Mouse (Mus musculus) thymus, postnatal 0 days (tissue): Measurements from ENCODE around the gene Prdm16. TPM values are rescaled to one million over a fixed set of nuclear protein-coding genes. Genes with fewer than 3 reads are reported as not detected.

Source experiments
- DNase-seq: peaks from one replicate; pipeline ENCODE4 v3.0.0-alpha.2; 2015; ENCODE audit warnings: low spot score
- polyA plus RNA-seq: library from polyadenylated mRNA; unstranded; fragments of >200 nt; fragmentation: Nextera tagmentation; extraction: Ambion mirVana; gene quantifications from 2 replicates; pipeline ENCODE4 v1.2.1, GENCODE M21; 2015

The Prdm16 gene
- polyA plus RNA-seq, 1 experiment from 2014 or later = 6.6 TPM

DNA sequence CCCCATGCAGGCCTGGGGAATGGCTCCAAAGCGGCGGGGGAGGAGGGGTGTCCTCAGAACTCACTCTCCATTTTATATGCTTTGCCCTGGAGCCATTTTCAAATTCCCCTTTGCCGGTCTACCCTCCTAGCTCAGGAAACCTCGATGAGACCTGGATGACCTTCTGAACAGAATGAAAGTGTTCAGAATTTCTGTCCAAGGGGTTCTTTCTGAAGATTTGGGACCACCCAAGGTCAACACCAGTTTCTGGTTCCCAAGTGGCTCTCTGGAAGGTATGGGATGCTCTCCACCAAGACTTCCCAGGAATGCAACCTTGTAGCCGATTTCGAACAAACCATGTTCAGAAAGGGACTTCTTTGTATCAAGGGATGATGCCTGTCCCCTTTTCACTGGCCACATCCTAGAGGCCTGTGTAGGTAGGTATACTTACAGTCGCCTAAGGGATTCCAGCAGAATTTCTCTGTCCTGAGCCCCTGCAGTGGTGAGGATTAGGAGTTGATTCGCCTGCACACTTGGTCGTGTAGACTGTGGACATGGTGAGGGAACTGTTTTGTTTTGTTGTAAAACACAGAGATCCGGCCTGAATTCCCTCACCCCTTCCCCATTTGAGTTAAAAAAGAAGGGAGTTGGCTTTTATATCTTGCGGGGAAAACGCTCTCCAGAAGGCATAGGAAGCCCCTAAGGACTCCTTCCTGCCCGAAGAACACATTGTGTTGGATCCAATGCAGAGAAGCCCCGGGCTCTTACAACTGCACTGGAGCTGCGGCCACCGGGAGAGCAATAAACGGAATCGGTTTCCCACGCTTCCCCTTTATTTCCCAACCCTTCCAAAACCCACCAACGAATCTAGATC lies 4.0 kb upstream of the Prdm16 start:
- no peak for DNase-seq

DNA sequence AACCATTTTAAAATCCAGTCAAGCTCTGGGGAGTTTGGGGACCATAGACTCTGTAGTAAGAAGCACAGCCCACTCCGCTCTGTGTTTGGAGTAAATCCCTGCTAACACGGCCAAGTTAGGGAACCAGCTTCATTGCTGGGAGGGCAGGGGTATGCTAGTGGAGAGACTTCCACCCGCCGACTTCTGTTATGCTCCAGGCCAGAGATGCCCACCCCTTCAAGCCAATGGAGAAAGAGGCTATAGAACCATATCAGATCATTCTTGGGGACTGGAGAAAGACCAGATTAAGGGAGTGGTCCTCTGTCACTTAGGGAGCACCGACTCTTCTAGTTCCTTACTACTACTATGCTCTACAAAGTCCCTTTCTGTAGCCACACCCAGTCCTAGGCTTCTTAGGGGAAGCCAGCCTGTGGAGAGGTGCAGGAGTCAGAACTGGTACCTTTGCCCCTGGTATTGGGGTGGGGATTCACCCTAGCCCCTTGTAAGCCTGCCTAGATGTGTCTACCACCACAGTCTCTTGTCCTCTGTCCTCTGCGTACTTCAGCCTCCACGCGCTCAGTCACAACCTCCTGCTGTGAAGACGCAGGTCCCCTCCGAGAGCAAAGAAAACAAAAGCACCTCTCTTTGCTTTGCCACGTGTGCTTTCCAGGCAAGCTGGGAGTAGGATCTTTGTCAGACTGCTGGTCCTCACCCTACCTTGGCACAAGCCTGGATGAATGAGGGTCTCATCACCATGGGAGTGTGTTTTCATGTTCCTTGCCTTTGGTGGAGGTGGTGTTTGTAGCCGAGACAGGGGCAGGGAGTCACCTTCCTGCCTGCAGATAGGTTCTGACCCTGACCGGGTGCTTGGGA lies 3.1 kb upstream of the Prdm16 start:
- DNase-seq = no peak

DNA sequence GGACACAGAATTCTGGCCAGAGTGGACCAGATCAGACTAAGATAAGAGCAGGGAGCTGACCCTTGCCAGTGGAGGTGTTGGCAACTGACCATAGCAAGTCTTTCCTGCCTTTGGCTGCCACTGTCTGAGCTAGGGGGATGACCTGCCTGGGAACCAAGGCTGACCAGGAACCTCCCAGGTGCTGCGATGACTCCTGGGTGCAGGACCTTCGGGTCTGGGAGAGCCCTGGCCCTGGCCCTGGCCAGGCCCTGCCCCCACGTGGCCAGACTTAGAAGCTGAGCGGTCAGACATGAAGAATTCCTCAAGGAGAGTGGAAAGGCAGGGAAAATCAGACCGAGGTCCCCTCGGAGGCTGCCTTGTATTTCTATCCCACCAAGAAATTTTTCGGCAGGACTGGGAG lies 2.5 kb upstream of the Prdm16 start:
- DNase-seq = no peak

DNA sequence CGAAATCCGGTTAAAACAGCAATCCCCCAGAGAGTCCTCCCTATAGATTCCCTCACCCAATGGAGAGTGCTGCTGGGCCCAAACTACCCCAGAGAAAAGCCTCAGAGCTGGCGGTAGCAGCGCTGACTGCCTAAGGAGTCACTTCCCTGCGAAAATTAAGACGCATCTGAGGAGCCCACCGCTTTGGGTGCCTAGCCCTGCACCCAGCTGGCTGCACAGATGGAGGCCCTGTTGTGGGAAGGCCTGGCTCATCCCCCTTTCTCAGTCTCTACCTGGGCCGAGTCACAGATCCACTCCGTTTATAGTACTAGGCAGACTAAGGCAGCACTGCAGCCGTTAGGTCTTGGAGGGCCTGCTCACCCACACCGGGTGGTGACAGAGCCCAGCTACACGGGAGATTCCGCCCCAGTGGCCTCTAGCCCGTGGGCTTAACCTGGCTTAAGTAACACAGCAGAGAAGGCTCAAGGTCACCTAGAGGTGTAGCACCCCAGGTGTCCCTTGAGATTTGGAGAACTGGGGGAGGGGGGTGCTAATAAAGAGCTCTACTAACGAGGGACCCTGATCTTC lies 1.7 kb upstream of the Prdm16 start:
- no peak for DNase-seq

DNA sequence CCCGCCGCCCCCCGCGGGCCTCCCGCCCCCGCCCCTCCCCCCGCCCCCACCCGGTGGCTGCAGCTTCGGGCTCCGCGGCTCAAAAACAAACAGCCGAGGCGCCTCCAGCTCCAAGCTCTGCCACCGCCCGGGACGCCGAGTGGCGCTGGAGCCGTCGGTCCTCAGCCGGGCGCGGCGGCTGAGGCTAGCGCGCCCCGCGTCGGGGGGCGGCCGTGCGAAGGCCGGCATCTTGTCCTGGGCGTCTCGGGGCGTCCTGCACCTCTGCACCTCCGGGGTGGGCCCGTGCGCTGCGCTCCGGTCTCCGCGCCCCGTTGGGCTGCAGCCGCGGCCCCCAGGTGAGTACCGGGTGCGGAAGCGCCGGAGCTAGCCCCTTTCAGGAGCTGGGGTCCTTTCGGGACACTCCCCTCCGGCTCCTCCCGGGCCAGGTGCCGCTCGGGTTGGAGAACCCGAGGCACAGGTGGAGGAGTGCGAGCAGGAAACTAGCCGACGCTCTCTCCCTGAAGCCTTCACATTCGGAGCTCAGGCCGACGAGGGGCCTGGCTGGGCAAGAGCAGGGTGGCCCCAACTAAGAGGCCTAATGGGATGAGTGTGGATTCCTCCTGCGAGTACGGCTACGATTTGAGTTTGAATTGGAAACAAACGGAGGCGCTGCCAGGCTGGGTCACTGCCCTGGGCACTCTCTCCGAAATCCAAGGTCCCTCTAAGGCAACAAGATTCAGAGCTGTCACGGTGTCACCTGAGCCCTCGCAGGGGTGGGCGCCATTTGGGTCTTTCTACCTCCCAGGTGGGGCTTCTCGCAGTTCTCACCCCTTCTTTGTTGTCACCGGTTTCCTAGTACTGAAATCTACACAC lies 1.0 kb upstream of the Prdm16 start:
- no peak for DNase-seq

DNA sequence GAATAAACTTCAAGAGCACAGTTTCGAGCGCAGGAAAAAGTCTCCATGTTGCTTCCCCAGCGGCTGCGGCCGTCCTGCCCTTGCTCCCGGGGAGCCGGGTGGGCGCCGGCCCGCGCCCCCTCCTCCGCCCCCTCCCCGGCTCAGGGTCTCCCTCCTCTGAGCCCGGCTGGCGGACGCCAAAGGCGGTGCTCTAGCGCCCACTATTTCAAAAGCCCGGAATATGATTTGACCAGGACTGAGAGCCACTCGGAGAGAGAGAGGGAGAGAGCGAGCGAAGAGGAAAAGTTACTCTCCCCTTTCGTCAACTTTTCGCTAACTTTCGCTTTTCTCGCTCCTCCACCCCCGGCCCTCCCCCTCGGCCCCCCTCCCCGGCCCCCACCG lies 630 bp downstream of the Prdm16 start:
- DNase-seq = no peak

DNA sequence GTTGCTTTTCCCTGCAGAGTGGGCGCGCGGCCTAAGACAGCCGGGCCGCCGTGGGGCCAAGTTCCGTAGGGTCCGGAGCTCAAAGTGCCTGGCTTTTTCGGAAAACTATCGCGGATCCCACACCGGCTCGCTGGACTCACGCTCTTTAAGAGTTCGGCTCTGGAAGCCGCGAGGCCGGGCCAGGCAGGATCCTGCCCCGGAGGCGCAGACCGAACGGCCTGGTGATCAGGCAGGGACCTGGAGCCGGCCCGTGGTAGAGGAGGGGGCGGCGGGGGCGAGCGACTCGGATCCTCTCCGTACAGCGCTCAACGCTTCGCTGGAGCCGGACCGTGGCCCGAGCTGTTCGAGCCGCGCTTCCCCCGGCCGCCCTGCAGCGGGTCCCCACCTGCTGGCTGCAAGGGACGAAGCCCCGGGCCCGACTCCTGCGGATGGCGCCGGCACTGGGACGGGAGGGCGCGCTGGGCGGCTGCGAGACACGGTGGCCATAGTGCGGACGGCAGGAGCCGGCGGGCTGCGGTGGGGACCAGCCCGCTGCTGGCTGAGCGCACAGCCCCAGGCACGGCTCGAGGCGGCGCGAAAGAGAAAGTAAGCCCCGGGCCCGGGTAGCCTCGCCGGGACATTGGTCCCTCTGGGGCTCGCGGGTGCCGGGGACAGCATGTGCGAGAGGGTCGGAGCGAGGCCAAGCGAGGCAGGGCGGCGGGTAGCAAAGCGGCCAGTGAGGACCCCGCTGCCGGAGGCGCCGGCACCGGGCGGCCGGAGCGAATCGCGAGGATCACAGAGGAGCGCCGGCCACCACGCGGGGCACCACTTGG lies 1.2 kb downstream of the Prdm16 start:
- DNase-seq = no peak

DNA sequence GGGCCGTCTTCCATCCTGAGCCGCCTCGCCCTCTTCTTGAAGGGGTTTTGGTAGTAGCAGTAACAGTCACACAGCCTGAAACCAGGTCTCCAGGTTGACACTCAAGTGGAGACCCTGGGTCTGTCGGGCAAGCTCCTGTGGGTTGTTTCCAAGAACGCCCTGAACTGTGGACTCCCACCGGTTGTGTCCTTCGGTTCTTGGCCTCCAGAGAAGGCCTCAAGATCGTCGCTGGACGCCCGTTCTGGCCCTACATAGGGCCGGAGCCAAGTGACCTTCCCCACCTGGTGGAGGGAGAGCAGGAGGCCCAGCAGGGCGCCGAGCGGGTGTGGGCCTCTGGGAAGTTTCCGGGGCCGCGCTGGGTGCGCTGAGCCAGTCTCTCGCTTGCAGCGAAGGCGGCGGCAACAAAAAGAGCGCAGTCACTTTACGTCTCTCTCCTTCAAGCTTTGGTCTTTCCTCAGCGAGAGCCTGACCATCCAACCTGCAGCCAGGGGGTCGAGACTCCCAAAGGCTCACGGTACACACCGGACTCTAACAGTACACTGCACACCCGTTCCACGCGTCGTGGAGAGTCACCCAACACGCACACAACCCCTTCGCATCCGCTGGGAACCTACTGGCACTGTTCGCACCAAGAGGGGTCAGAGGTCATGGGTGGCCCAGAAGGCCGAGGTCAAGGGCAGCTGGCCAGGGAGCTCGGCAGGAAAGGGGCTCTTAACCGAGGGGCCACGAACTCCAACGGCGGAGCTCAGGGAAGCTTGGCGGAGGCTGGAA lies 2.0 kb downstream of the Prdm16 start:
- no peak for DNase-seq

DNA sequence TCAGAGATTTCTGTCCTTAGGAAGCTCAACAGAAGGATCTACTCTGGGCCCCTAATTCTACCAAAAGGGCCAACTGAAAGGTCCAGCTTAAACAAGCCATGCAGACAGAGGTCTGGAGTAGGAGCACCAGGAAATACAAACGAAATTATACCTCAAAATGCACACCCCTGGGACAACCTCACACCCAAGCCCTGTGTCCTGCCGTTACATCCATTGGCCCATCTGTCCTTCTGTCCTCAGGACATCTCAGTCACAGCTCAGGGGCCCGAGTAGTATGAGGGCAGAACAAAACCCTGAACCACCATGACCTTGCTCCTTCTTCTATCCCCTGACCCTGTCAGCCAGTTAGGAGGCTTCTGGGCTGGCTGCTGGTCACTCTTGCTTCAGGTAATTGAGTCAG lies 2.7 kb downstream of the Prdm16 start:
- no peak for DNase-seq

DNA sequence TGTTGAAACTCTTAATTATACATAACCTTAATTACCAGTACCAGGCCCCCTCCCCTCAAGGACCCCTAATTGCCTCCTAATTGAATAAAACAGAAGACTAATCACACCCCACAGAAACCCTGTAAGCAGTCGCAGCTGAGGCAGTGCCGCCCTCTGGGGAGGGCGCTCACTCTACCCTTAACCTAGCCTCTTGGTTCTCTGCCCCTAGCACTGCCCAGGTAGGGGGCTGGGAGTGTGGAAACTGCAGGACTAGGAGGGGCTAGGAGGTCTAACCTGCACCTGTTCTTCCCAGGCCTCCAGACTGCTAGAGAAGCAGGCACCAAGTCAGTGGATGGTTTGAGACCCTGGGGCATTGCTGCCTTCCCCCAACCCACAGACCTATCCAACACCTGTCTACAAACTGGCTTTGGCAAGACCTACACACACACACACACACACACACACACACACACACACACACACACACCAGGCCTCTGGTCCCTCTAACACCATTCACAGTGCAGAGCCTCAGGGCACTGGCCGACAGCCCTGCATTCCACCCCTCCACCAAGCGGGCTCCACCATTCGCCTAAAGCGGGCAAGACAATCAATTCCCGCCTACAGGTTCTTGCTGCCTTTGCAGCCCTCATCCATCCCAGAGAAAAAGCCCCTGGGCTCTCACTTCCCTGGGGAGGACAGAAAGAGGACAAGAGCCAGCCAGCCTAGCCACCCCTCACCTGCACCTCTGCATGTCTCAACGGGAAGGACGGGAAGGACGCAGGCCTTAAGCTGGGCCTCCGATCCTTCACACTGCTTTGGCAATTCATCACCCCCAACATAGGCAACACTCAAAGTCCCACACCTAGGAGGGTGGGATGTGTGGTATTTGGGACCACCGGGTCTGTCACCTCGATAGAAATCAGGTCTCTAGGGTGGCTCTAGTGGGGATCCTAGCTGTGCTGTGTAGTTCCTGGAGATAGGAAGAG lies 3.6 kb downstream of the Prdm16 start:
- DNase-seq = no peak

DNA sequence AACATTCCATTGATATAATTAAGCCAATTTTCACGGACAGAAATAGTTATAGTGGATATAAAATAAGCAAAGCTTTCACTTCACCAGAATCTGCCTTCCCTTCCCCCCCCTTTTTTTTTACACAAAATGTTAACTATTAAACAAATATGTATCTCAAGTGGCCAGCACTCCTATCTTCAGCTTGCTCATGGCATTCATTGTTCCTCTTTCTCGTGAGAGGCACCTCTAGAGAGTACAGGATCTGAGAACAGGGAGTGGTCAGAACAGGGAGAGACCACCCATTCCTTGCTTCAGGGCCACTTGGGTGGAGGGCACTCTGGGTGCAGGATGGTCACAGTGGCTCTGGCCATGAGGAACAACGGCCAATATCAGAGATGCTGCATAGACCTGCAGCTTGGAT lies 5.9 kb downstream of the Prdm16 start:
- no peak for DNase-seq

DNA sequence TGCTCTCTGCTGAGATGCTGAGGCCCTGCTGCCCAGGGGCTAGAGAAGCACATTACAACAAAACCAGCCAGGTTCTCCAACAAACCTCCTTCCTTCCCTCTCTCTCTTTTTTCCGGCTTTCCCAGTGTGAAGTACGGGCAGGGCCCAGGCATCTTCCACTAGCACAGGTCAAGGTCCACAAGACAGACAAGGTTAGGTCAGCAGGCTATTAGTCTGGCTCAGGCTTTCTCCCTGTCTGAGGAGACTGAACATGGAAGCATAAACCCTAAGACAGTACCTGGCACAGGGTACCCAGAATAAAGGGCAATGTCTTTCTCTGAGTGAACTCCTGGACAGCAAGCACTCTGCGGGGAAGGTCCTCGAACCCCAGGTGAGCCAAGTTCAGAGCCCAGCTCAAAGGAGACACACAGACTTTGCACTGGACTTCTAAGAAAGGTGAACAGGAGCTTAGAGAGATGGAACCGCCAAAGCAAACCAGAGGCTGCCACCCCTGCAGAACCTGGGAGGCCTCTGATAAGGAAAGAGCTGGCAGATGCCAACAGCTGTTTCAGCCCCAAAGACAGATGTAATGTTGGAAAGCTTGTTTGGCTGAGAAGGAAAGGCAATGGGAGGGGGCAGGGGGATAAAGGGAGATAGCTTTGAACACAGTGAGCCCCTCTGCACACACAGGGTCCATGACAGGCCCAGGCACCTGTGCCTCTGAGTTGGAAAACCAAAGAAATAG lies 9.1 kb downstream of the Prdm16 start:
- DNase-seq = no peak

DNA sequence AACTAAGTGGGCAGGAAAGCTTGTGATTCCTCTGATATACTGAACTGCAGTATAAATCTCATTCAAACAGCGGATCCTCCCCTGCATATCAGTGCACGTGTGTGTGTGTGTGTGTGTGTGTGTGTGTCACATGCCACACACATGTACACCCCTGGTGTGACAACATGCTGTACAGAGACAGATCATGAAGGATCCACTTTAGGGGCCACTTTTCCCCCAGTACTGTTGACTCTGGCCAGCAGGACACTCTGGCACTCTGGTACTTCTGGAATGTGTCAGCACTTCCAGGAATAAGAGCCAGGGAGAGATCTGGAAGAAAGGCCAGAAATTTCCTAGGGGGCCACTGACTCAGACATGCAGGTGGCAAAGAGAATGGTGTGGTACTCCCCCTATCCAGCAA lies 10.4 kb downstream of the Prdm16 start:
- no peak for DNase-seq

DNA sequence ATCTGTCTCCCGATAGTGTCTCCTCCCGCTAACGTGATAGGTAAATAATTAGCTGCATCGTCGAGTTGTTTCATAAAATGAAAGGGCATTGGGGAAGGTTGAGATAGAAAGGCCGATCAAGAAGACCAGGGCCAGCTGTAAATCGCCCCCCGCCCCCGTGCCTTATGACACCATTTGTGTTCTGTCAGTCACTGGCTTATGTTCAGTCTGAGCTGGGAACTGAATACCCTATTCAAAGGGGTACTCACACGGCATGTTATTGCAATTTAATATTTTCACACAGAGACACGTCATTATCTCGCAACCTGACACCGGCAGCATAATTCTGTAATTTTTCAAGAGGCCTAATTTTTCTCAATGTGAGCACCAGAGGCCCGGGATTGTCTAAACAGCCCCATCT lies 11.0 kb downstream of the Prdm16 start:
- DNase-seq = no peak

DNA sequence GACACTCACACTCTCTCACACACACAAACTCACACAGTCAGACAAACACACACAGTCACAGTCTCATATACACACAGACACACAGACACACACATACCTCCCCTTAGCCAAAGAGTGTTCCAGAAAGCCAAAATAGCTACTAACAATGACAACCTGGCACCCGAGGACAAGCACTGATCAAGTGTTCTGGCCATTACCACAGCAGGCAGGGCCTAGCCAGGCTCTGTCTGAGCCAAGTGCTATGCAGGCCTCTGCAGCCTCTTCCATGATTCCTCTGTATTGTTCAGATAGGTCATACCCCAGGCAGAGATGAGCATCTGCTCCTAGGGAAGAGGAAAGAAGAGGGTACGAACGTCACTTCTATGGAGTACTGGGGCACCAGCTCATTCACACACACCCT lies 13.4 kb downstream of the Prdm16 start:
- no peak for DNase-seq

DNA sequence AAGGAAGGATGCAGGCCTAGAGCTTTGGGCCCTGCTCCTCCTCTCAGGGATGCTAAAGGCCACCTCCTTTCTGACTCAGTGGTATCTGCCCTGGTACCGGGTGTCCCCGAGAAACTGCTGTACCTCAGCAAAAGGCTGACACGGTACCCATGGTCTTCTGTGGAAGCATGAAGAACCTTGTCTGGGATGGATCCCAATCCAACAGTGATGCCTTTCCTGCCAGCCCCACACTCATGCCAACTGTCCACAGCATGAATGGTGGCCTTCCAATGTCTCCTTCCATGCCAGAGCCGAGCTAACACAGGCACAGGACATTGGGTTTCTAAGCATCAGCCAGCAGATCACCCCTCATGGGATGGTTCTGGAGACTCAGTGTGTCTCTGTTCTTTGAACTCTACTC lies 14.2 kb downstream of the Prdm16 start:
- no peak for DNase-seq

DNA sequence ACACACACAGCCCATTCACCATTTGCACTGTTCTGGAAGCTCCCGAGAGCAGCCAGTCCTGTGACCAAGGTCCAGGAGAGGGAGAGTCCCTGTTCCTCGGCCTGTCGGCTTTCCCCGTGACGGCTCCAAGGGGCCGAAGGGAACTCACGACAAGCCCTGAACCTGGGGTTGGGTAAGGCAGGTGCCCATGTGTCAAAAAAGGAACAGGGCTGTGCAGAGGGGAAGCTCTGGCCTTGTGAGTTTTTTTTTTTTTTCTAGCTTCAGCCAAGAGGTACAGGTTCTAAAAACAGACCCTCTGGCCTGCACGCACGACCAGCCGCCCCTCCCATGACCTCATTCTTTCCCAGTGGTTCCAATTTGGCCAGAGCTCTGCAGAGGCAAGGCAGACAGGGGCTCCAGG lies 25.5 kb downstream of the Prdm16 start:
- DNase-seq = no peak

DNA sequence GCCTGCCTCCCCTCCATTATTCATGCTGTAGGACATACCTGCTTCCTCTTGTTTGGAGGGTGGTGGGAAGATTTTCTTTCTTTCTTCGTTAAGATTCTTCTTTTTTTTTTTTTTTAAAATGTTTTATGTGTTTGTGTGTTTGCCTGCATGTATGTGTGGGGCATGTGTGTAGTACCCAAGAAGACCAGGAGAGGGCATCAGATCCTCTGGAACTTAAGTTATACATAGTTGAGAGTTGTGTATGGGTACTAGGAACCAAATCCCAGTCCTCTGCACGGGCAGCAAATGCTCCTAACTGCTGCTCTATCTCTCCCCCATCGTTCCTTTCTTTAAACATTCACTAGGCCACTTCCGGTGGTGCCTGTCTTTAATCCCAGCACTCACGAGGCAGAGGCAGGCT lies 28.9 kb downstream of the Prdm16 start:
- DNase-seq = no peak
